Mouse (Mus musculus) CD4-positive helper T cell, adult 2 months (primary cell): ENCODE data around the gene Atpaf2.

Source experiments
- DNase-seq: peaks from one replicate; pipeline ENCODE4 v3.0.0-alpha.2; 2012; ENCODE audit warnings: low read depth, missing footprints, low spot score

Gene Atpaf2

GRCm38 (mm10) chr11:60351388-60351787 is 66.9 kb downstream of the Atpaf2 start:
- peak; percentile 17 for DNase-seq
